Mouse (Mus musculus) kidney, adult 18-20 months (tissue): ENCODE results near the gene Khdc4.
"Not testable (repeated sequence)": the region's sequence is repeated elsewhere in the genome, so short reads cannot be mapped to it uniquely, and the experiment has no call there.

Experiments
- DNase-seq: peaks from one replicate; pipeline ENCODE4 v3.0.0; 2021

Khdc4 gene

GRCm38 (mm10) chr3:88658441-88659127 is 27.0 kb upstream of the Khdc4 start:
- no peak for DNase-seq

DNA sequence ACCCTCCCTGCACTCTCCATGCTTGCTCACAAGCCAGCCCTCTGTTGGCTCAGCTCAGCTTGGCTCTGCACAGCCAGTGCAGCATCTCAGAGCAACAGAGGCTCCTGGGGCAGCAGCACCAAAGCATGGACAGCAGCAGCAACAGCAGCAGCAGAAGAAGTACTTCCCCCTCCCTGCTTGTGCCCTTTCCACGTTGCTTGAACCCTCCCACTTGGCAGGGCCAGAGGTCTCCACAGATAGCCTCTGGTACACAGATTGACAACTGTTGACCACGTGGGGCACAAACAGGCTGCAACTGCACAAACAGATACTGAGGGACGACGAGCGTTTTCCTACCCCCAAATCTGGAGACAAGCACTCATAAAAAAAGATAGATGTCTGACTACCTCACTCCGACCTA is 25.8 kb upstream of the Khdc4 start:
- DNase-seq = no peak

DNA sequence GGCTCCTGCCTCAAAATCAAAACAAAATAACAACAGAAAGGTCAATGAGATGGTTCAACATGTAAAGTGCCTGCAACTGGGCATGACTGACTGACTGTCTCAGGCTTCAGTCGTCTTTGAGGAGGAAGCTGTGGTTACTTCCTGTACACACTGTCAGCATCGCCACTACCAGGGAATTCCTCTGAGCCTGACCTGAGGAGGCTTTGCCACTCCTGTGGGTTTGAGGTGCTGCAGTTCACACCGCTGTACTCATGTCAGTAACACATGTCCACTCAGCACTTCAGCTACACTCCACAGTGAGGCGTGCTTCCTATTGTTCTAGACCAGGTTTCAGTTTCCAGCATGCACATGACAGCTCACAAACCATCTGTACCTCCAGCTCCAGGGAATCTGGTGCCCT is 21.5 kb upstream of the Khdc4 start:
- no peak for DNase-seq

- DNase-seq = peak; percentile 67
These were observed 8.2 kb upstream of the Khdc4 start for GRCm38 (mm10) chr3:88677399-88677798.

DNA sequence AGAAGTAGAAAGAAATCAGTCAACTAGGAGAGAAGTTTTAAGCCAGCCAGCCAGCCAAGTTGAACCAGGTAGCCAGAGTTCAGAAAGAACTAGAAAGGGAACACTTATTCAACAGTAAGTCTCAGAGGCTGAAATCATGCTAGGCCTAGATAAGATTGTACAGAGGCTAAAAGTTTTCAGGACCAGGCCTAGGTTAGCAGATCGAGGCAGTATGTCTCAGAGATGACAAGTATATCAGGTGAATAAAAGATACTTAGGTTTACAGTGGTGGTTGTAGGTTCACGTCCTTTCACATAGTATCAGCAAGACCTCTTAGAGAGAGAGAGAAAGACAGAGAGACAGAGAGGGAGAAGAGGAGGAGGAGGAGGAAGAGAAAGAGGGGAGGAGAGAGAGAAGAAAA is 1.8 kb upstream of the Khdc4 start:
- DNase-seq = no peak

GRCm38 (mm10) chr3:88684236-88684979 is 1.2 kb upstream of the Khdc4 start:
- DNase-seq = no peak

- DNase-seq = no peak
These were observed 402 bp downstream of the Khdc4 start for GRCm38 (mm10) chr3:88685958-88686451.

GRCm38 (mm10) chr3:88686734-88687611 is 1.4 kb downstream of the Khdc4 start:
- no peak for DNase-seq

- no peak for DNase-seq
These were observed 3.5 kb downstream of the Khdc4 start for GRCm38 (mm10) chr3:88689079-88689478.

- no peak for DNase-seq
These were observed 9.9 kb downstream of the Khdc4 start for GRCm38 (mm10) chr3:88695545-88695944.

GRCm38 (mm10) chr3:88698051-88698450 is 12.4 kb downstream of the Khdc4 start:
- no peak for DNase-seq

- no peak for DNase-seq
These were observed 13.2 kb downstream of the Khdc4 start for GRCm38 (mm10) chr3:88698834-88699233.

- no peak for DNase-seq
These were observed 14.6 kb downstream of the Khdc4 start for GRCm38 (mm10) chr3:88700247-88700646.

DNA sequence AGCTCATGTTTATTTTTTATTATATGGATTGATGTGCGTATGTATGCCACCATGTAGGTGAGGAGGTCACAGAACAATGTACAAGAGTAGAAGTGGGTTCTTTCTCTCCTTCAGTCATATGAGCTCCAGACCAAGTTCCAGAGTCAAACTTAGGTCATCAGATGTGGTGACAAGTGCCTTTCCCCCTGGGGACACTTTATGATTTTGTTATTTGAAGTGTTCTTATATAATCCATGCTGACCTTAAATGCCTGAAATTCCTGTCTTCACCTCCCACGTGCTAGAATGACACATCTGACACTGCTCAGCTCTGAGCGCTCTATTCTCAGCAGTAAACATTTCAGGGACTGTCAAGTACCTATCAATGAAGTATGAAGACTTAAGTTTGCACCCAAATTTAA is 15.6 kb downstream of the Khdc4 start:
- no peak for DNase-seq

GRCm38 (mm10) chr3:88713709-88714108 is 28.1 kb downstream of the Khdc4 start:
- no peak for DNase-seq

DNA sequence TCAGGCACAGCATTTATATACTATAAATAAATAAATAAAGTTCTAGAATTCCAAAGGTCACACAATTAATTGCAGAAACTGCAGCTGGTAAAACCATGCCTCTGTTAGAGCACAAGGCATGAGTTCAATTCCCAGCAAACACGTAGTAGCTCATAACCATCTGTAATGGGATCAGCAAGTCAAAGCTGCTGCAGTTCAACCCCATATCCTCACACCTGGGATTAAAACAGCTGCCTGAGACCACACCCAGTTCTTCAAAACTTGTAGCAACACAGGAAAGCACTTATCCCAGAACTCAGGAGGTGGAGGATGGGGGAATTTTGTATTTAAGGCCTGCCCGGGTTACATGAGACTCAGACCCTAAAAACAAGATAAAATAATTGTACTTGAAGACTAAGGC is 29.1 kb downstream of the Khdc4 start:
- DNase-seq = no peak

- not testable (repeated sequence) for DNase-seq
These were observed 30.1 kb downstream of the Khdc4 start for GRCm38 (mm10) chr3:88715716-88716115.

GRCm38 (mm10) chr3:88716399-88717197 is 31.0 kb downstream of the Khdc4 start, which contains the start of gene Rit1:
TSS of gene Rit1 (plus strand) at chr3:88716838.
- peak; percentile 86 for DNase-seq

DNA sequence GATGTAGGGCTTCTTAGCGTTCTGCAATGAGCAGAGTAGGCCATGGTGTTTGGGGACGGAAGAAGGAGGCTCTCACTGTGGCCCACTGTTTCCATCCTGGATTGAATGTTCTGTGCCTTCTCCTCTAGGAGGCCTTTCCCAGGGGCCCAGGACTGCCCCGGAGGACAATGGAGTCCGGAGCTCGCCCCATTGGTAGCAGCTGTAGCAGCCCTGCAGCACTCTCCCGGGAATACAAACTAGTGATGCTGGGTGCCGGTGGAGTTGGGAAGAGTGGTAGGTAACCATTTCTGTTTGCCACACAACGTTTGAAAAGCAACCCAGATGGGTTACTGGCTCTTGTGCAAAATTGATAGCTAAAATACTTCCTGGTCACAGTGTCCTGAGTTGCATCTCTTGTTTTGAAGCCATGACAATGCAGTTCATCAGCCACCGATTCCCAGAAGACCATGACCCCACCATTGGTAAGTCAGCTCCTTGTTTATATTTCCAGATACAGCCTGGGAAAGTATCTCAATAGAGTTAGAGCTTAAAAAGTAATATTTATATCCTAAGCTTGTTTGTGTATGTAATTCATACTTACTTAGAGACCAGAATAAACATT is 31.7 kb downstream of the Khdc4 start:
- no peak for DNase-seq

DNA sequence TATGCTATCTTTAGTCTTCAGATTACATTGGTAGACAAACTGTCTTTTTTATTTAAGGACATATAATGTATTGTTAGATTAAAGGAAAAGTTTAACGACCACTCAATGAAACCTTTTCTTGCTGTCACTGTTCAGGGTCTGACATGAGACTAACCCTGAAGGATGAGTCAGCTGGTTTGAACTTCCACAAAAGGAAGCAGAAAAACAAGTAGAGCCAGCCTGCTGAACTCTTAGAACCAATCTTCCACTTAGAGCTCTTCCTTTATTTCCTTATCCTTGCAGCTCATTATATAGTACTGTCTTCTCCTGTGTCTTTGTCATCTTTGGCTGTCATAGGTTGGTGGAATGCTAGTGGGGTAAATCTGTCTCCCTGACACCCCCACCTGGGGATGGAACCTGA is 32.2 kb downstream of the Khdc4 start:
- no peak for DNase-seq

- peak; percentile 77 for DNase-seq
These were observed 33.5 kb downstream of the Khdc4 start for GRCm38 (mm10) chr3:88719098-88719497.

GRCm38 (mm10) chr3:88736556-88736955 is 51.0 kb downstream of the Khdc4 start:
- no peak for DNase-seq
